Mouse (Mus musculus) cerebellum, adult 8-10 months (tissue): Measurements from ENCODE around the gene Adnp.
"Not testable (repeated sequence)": the region's sequence is repeated elsewhere in the genome, so short reads cannot be mapped to it uniquely, and the experiment has no call there.

Experiments used
- DNase-seq: peaks from one replicate; pipeline ENCODE4 v3.0.0; 2022

Adnp gene

GRCm38 (mm10) chr2:168205681-168206631, 956 bp downstream of the Adnp start:
- peak; percentile 46 for DNase-seq

DNA sequence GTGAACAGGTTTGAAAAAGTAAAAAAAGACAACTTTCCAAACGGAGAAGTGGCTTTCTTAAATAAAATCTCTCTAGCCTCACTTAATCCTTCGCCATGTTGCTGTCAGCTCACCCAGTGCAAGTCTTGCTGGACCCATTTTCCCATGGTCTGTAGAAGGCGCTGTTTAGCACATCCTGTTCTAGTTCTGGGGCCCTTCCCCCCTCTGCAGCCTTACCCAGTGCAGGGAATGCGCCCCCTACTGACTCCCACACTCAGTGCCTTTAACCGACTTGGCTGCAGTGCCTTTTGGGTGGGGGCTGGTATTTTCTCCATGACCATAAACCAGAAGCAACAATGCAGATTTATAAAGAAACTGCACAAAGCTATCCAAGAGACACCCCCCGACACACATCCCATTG, 1.6 kb downstream of the Adnp start:
- peak; percentile 78 for DNase-seq

DNA sequence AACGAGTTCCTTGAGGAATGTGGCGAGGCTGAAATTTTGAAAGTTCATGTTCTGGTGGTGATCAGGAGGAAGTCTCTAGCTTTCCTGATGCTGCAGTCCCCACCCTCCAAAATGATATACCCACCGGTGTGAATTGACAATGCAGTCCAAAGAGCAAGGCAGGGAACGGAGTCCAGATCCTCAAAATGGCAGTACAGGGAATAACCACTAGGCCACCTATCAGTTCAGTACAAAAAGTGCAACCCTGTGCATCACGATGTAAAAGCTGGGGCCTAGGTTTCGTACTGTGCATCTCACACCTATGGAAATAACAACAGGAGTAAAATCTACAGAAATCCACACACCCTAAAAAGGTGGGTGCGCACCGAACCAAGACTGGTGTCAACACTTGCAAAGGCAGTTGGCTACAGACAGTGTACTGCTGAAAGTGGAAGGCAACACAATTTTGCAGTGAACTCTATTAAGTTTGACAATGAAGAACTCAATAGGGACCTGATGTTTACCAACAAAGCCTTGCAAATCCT, 2.4 kb downstream of the Adnp start:
- no peak for DNase-seq

DNA sequence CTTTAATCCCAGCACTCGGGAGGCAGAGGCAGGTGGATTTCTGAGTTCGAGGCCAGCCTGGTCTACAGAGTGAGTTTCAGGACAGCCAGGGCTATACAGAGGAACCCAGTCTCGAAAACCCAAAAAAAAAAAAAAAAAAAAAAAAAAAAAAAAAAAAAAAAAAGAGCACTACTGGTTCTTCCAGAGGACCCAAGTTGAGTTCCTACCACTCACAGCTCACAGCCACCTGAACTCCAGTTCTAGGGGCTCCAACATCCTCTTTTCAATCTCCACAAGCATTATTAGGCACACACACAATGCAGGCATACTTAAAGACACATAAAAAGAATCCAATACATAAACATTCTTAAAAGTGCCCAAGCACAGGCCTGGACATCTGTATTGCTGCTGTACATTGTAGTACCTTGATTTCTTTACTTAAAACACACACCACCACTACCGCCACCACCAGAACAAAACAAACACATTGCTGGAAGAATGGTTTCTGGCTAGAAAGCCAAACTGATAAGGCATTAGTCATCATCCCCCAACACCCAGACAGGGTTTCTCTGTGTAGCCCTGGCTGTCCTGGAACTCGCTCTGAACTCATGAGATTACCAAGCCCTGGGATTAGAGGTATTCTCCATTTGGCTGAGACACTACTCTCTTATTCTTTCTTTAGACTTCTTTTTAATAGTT, 6.8 kb downstream of the Adnp start:
- no peak for DNase-seq

GRCm38 (mm10) chr2:168199476-168199875, 7.4 kb downstream of the Adnp start:
- no peak for DNase-seq

DNA sequence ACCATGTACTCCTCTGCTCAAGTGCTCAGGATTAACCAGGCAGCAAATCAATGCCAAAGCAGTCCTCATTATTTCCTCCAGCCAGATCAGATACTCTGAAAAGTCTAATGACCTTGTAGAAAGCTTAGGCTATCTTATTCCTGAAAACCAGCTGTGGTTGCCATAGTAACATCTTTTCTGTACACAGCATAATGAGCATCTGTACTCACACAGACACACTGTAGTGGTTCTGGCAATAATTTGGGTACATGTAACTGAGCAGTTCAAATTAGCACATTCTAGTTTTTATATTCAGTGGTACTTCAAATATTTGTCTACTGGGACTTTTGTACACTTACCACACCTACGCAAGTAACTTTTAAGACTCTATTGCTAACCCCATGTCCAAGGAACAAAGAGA, 8.5 kb downstream of the Adnp start:
- DNase-seq, result no peak

- DNase-seq, result no peak
Observed at GRCm38 (mm10) chr2:168195721-168196120, 11.2 kb downstream of the Adnp start.

DNA sequence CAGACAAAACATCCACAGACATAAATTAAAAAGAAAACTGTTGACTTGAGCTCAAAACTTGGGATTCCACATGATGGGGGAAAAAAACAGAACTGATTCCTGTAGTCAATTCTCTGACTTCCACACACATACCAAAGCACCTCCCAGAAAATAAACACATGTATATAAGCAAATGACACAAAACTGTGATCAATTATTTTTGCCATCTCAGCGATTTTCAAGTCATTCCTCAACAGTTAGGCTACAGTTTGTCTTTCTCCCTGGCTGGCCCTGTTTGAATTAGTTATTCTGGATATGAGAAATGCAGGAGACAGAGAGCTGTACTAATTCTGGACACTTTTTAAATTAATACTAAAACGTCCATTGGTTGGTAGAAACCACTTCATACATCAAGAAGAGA, 13.2 kb downstream of the Adnp start:
- DNase-seq, result no peak

DNA sequence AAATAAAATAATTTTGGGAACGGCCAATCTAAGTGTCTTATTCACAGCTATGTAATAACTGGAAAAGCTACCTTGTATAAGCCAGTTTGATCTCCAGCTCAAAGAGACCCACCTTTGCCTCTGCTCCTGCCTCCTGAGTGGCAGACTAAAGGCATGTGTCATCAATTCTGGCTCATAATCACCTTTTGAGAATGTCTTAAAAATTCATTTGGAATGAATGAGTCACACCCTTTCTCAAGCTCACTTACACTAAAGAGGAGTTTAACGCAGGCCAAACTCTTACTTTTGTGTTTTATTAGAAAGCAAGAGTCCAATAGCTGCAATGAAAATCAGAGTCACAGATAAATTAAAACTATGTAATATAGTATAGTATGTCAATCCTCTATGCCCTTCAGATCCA, 15.1 kb downstream of the Adnp start:
- no peak for DNase-seq

DNA sequence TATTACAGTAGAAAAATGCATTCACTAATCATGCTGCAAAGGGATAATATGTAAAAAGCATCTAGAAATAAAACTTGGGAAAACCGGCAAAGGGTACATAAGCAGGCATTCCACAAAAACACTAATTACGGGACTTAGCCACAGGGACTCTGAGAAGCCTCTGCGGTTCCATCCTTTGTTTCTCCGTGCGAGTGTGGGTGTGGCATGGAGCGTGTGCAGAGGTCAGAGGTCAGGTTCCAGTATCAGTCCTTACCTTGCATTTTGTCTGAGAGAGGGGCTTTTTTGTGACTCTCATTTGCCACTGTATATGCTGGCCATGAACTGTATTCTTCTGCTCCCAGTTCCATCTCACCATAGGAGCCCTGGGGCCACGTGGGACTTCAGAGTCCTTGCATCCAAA, 31.0 kb downstream of the Adnp start:
- DNase-seq, result no peak

DNA sequence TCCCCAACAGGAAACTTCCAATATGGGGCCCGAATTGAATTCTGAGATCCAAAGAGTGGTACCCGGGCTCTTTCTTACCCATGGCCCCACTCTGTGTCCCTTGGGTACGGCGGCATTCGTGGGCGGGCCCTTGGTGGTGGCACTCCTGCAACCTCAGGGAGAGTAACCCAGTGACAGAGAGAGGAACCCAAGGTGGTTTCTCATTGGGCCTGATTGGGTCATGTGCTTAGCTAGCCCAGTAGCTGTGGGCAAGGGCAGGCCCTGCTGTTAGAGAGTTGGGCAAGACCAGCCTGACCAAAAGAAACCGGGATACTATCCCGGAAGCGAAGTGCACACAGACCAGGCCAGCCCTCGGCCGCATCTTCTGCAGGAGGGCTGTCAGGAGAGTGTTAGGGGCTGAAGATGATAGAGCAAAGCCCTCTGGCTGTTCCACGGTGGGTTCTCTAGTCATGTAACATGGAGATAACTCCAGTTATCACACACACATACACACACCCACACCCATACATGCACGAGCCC, 36.7 kb downstream of the Adnp start:
- DNase-seq, result no peak

- DNase-seq, result no peak
Observed at GRCm38 (mm10) chr2:168169800-168170113, 37.2 kb downstream of the Adnp start.

DNA sequence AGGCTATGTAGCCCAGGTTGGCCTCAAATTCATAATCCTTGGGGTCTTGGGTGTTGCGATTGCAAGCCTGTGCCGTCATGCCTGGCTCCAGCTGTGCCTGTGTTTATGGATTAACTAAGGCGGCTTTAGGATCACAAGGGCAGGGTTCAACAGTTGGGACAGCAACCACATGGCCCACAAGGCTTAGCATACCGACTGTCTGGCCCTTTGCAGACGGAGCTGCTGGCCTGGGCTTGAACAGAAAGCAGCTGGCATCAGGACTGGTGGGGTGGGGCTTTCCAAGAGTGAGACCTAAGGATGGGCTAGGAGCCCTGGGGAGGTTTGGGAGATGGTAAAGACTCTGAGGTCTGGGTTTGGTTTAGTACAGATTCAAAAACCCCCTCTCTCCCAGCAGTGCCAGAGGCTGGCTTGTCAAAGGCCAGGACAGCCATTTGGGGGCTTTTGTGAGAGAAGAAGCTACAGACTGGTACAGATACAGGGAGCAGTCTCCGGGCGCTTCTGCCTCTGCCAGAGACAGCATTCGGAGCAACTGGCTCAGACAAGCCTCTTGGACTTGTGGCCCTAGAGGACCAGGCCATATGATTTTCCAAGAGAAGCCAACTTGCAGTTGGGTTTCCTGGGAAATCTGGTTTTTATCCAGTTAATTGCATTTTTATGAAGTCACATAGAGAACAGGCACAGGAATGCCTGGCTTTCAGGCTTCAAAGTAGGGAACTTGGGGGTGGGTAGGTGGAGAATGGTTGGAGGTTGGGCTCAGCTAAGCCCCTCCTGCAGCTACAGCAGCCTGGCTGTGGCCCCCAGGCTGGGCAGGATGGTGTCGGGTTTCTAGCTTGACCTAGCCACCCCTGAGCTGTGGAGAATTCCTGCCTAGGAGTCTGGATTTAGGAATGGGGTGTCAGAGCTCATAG, 37.8 kb downstream of the Adnp start:
- DNase-seq, result no peak

GRCm38 (mm10) chr2:168167781-168168180, 39.1 kb downstream of the Adnp start:
- no peak for DNase-seq

DNA sequence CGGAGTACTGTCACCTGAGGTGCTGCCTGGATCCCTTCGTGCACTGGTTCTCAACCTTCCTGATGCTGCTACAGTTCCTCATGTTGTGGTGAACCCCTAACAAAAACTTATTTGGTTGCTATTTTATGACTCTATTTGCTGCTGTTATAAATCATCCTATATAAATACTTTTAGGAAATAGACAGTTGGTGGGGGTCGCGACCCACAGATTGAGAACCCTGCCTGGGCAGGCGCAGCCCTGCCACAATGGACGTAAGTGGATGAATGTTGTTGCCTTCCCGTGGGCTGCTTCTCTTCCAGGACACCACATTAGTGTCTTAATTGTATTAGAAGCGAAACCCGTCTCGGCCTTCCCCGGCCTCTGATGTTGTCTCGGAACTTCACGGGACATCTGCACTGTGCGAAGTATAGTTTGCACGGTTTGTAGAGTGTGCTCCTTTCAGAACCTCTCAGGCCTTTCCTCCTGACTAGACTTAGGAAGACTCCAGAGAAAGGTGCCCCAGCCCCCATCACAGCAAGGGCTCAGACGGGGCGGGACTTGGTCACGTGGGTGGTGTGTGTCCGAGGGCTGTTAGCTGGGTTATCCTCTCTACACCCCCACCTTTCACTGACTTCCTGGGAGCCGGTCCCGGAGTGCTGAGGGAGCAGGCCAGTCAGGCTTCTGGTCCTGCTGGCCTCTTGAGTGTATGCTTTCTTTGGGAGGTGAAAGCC, 40.0 kb downstream of the Adnp start:
- no peak for DNase-seq

GRCm38 (mm10) chr2:168161978-168162377, 44.9 kb downstream of the Adnp start:
- no peak for DNase-seq

DNA sequence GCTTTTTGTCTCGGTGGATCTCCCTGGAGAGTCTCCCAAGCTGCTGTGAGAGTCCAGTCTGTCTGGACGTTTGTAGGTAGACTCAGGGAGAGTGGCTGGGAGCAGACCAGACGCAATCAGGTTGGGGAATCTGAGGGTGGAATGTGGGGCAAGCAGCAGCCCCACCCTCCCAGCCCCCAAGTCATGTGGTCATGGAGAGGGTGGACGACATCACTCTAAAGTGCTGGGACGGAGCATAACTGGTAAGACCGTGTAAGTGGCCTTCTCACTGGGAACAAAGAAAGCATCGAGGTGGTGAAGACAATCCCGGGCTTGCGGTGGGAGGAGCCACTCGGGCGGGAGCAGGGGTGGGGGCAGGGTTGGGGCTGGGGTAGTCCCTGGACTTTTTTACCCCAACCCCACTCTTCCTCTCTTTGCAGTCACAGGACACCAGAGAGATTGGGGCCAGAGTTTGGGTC, 45.4 kb downstream of the Adnp start:
- no peak for DNase-seq

DNA sequence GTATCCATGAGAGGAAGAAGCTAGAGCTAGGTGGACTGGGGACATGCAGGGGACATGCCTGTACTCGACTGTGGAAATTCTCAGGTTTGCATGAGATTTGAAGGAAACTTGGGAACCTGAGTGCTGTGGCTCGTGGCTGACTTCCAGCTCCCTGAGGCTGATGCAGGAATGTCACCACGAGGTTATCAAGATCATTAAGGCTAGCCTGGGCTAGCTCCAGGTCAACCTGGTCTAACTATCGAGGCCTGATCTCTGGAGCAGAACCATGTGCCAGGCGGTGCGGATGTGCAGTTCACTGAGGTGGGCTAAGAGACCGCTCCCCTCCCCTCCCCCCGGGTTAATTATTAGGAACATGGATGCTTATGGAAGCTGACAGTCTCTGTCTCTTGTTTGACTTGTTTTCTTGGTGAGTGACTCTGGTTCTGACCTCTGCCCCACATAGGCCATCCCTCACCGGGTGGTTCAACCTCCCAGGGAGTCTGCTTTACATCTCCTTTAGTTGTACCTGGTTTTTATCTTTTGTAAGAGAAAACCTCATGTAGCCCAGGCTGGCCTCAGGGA, 46.5 kb downstream of the Adnp start:
- DNase-seq, result no peak

- DNase-seq, result no peak
Observed at GRCm38 (mm10) chr2:168158911-168159711, 47.8 kb downstream of the Adnp start.

DNA sequence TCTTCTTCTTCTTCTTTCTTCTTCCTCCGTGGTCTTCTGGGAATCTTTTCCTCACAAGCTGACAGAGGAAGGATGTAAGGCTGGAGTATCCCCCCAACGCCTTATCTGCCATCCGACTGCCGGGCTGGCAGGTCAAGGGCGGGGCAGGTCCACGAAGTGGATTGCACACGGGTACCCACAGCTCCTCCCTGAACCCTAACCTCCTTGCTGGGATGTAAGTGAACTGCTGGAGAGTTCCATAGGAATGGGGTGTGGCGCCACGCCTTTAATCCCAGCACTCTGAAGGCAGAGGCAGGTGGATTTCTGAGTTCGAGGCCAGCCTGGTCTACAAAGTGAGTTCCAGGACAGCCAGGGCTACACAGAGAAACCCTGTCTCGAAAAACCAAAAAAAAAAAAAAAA, 48.9 kb downstream of the Adnp start:
- DNase-seq, result not testable (repeated sequence)

DNA sequence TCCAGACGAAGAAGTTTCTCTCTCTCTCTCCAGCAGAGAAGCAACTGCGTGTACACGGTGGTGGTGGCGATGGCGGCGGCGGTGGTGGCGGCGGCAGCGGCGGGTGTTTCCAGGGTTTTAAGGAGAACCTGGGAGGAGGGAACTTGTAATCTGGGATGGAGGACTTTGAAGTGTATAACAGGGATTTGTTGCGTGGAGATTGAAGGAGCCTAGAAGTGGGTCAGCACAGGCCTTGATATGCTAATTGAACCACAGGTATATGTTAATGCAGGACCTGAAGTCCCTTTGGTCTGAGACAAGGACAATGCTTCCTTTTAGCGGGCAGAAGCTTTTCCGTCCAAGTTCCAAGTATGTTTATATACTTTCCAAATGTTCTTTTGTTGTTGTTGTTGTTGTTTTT, 50.6 kb downstream of the Adnp start:
- DNase-seq, result no peak
